Mouse (Mus musculus): ENCODE data around the gene Knop1. TPM values are rescaled to one million over a fixed set of nuclear protein-coding genes. Genes with fewer than 3 reads are reported as not detected.

Gene Knop1
- polyA plus RNA-seq, 2 experiments = 34.1 to 84.6 TPM

DNA sequence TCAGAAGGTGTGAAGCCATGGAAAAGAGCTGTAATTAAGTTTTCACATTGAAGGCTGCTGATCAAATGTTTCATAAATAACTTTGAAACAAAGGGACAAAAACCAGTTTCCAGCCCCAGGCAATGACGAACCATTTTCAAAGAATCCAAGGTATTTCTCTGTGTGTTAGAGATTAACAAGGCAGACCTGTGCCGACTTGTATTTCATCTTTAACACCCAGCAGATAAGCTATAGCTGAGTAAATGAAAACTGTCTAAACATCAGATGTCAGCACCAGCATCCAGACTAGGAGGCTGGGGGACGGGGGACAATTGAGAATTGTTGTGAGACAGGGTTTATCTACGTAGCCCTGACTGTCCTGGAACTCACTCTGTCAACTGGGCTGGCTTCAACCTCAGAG is 27.9 kb upstream of the Knop1 start:
- Histone ChIP-seq H3K9me3 (ENCODE audit: control insufficient read depth, low read length) (no peaks in the 10 kb centered on the region), H3K27me3 (ENCODE audit: control insufficient read depth, insufficient read depth, low read length) (no peaks in the 10 kb centered on the region), H3K4me3 (replicated peaks; ENCODE audit: low read length) (no peak overlapping the region), H3K9ac (ENCODE audit: low read depth, low read length, severe bottlenecking) (no peak overlapping the region), H3K4me2 (replicated peaks; ENCODE audit: low read depth, low read length, severe bottlenecking) (no peak overlapping the region), H3K4me1 (ENCODE audit: control insufficient read depth, insufficient read depth, low read length) (no peaks in the 10 kb centered on the region), H3K27ac (replicated peaks; ENCODE audit: low read depth, low read length) (no peak overlapping the region), H3K36me3 (ENCODE audit: control insufficient read depth, insufficient read depth, low read length) (no peaks in the 10 kb centered on the region)
- 68% methylated on average over 4 of the region's 4 CpGs for WGBS
- TF ChIP-seq POLR2A (IDR thresholded peaks at IDR 0.05; ENCODE audit: borderline replicate concordance, extremely low read depth, insufficient read depth, insufficient read length) = no peak
- ATAC-seq (ENCODE audit: low FRiP score, low read depth) (no peak), DNase-seq (ENCODE audit: low spot score) (peak; percentile 49)

DNA sequence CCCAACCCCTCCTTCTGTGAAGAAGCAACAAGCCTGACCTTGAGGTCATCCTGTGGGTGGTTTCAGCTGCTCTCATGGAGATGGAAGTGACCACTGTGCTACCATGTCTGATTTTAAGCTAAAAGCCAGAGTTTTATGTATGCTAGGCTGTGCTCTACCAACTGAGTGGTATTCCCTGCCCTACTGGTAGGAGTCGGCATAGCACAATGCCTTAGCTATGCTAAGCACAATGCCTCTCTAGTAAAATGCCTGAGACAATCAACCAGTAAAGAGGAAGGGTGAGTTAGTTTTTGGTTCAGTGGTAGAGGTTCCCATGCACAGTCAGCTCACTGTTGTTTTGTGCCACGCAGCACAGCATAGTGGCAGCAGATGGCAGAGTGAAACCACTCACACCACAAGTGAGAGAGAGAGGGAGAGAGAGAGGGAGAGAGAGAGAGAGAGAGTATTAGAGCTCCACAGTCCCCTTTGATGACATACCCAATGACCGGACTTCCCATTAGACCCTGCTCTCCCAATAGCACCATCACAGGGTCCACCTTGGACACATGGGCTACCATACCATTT is 23.5 kb upstream of the Knop1 start:
- 88% methylated on average over 3 of the region's 3 CpGs for WGBS
- H3K4me3 ChIP-seq (replicated peaks; ENCODE audit: low read length) = no peak overlapping the region
- H3K9ac ChIP-seq (ENCODE audit: low read depth, low read length, severe bottlenecking) = no peak overlapping the region
- H3K4me2 ChIP-seq (replicated peaks; ENCODE audit: low read depth, low read length, severe bottlenecking) = no peak overlapping the region
- ATAC-seq (ENCODE audit: low FRiP score, low read depth) (no peak), DNase-seq (ENCODE audit: low spot score) (no peak)
- no peaks in the 10 kb centered on the region for H3K9me3 ChIP-seq (ENCODE audit: control insufficient read depth, low read length)
- H3K36me3 ChIP-seq (ENCODE audit: control insufficient read depth, insufficient read depth, low read length) = no peaks in the 10 kb centered on the region
- TF ChIP-seq POLR2A (IDR thresholded peaks at IDR 0.05; ENCODE audit: borderline replicate concordance, extremely low read depth, insufficient read depth, insufficient read length) = no peak
- no peaks in the 10 kb centered on the region for H3K27me3 ChIP-seq (ENCODE audit: control insufficient read depth, insufficient read depth, low read length)
- no peaks in the 10 kb centered on the region for H3K4me1 ChIP-seq (ENCODE audit: control insufficient read depth, insufficient read depth, low read length)
- H3K27ac ChIP-seq (replicated peaks; ENCODE audit: low read depth, low read length) = no peak overlapping the region

GRCm38 (mm10) chr7:118865362-118865761 is 9.3 kb upstream of the Knop1 start:
- no peaks in the 10 kb centered on the region for H3K27me3 ChIP-seq (ENCODE audit: control insufficient read depth, insufficient read depth, low read length)
- DNase-seq (ENCODE audit: low spot score) = no peak
- H3K4me2 ChIP-seq (replicated peaks; ENCODE audit: low read depth, low read length, severe bottlenecking) = no peak overlapping the region
- no peaks in the 10 kb centered on the region for H3K36me3 ChIP-seq (ENCODE audit: control insufficient read depth, insufficient read depth, low read length)
- TF ChIP-seq POLR2A (IDR thresholded peaks at IDR 0.05; ENCODE audit: borderline replicate concordance, extremely low read depth, insufficient read depth, insufficient read length) = no peak
- H3K4me3 ChIP-seq (replicated peaks; ENCODE audit: low read length) = no peak overlapping the region
- no peak overlapping the region for H3K27ac ChIP-seq (replicated peaks; ENCODE audit: low read depth, low read length)
- H3K4me1 ChIP-seq (ENCODE audit: control insufficient read depth, insufficient read depth, low read length) = no peaks in the 10 kb centered on the region
- H3K9ac ChIP-seq (ENCODE audit: low read depth, low read length, severe bottlenecking) = no peak overlapping the region
- H3K9me3 ChIP-seq (ENCODE audit: control insufficient read depth, low read length) = no peaks in the 10 kb centered on the region
- WGBS = 69% methylated on average over 2 of the region's 2 CpGs
- no peak for ATAC-seq (ENCODE audit: low FRiP score, low read depth)

GRCm38 (mm10) chr7:118858640-118859039 is 2.6 kb upstream of the Knop1 start:
- 91% methylated on average over 1 of the region's 1 CpGs for WGBS
- no peak overlapping the region for H3K27ac ChIP-seq (replicated peaks; ENCODE audit: low read depth, low read length)
- H3K9me3 ChIP-seq (ENCODE audit: control insufficient read depth, low read length) = no peaks in the 10 kb centered on the region
- H3K36me3 ChIP-seq (ENCODE audit: control insufficient read depth, insufficient read depth, low read length) = no peaks in the 10 kb centered on the region
- ATAC-seq (ENCODE audit: low FRiP score, low read depth) (no peak), DNase-seq (ENCODE audit: low spot score) (no peak)
- peaks cover 7% of the 10 kb centered on the region for H3K4me1 ChIP-seq (ENCODE audit: control insufficient read depth, insufficient read depth, low read length)
- no peak overlapping the region for H3K4me2 ChIP-seq (replicated peaks; ENCODE audit: low read depth, low read length, severe bottlenecking)
- no peaks in the 10 kb centered on the region for H3K27me3 ChIP-seq (ENCODE audit: control insufficient read depth, insufficient read depth, low read length)
- no peak overlapping the region for H3K4me3 ChIP-seq (replicated peaks; ENCODE audit: low read length)
- no peak for TF ChIP-seq POLR2A (IDR thresholded peaks at IDR 0.05; ENCODE audit: borderline replicate concordance, extremely low read depth, insufficient read depth, insufficient read length)
- H3K9ac ChIP-seq (ENCODE audit: low read depth, low read length, severe bottlenecking) = no peak overlapping the region

DNA sequence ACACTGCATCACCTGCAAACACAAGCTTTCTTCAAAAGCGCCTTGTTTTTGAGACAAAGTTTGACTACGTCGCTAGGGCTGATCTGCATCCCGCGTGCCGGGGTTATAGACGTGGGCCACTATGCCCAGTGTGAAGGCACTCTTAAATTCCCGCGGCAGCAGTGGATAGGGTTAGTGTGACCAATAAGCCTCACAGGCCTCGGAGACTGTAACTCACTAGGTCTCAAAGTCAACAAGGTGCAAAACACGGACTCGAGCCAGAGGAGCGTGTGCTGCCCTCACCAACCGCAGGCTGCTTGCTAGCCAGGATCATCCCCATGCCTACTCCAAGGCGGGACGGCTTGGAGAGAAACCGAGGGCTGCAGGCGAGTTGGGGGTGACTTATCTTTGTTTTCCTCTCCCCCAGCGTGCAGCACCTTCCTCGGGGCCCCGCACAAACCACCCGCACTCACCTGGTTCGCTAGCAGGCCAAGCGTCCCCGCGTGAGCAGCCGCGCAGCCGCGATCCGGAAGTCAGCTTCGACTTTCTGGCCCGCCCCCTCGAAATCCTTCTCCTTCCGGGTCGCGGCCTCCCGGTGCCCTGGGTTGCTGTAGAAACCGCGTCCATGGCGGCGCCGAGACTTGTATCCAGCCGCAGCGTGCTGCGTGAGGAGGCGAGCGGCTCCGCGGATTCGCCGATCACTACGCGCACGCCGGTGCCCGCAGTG is 730 bp downstream of the Knop1 start, which contains the start of gene Iqck:
Gene Iqck (plus strand): TSS at position 582 of the 706 bp plus-strand sequence.
- H3K4me1 ChIP-seq (ENCODE audit: control insufficient read depth, insufficient read depth, low read length) = peaks cover 7% of the 10 kb centered on the region
- peak within 1 kb of the TSS; percentile 69 for H3K9ac ChIP-seq (ENCODE audit: low read depth, low read length, severe bottlenecking)
- peak; percentile 93 for DNase-seq (ENCODE audit: low spot score)
- H3K4me2 ChIP-seq (replicated peaks; ENCODE audit: low read depth, low read length, severe bottlenecking) = peak within 1 kb of the TSS; percentile 54
- peak; percentile 98 for ATAC-seq (ENCODE audit: low FRiP score, low read depth)
- no peaks in the 10 kb centered on the region for H3K9me3 ChIP-seq (ENCODE audit: control insufficient read depth, low read length)
- peak; percentile 84; the same call in 1 of the 2 replicates for TF ChIP-seq POLR2A (IDR thresholded peaks at IDR 0.05; ENCODE audit: borderline replicate concordance, extremely low read depth, insufficient read depth, insufficient read length)
- peak within 1 kb of the TSS; percentile 50 for H3K27ac ChIP-seq (replicated peaks; ENCODE audit: low read depth, low read length)
- WGBS = under 1% methylated on average over 57 of the region's 57 CpGs
- H3K4me3 ChIP-seq (replicated peaks; ENCODE audit: low read length) = peak within 1 kb of the TSS; percentile 85
- H3K27me3 ChIP-seq (ENCODE audit: control insufficient read depth, insufficient read depth, low read length) = no peaks in the 10 kb centered on the region
- peaks cover 27% of the 10 kb centered on the region for H3K36me3 ChIP-seq (ENCODE audit: control insufficient read depth, insufficient read depth, low read length)

Measured in limb, embryonic 14.5 days (tissue).